Mouse (Mus musculus) heart, adult 2 months (tissue): ENCODE measurements around the gene Apof.

Experiments used
- CTCF ChIP-seq: fragments of 200-600 bp; IDR thresholded peaks from 2 replicates; pipeline ENCODE4 v1.8.1; 2022; ENCODE audit warnings: antibody characterized with exemption, mild to moderate bottlenecking, moderate library complexity
- EP300 ChIP-seq: fragments of 200-500 bp; IDR thresholded peaks from 2 replicates; pipeline ENCODE4 v1.6.1; 2011; ENCODE audit warnings: low read depth, low read length, control low read depth; ENCODE audit not compliant: insufficient read depth

GRCm38 (mm10) chr10:128243252-128243651, 25.2 kb upstream of the Apof start:
- TF ChIP-seq EP300, result no peak
- no peak for TF ChIP-seq CTCF
